Mouse (Mus musculus): ENCODE measurements at regions not wholly inside any gene's neighbourhood (a gene's known extent, or its start where the extent isn't known, plus 50 kb on each side); places are given as distances from the start of the nearest gene placed in this dataset.

GRCm38 (mm10) chr13:110871125-110871775 lies 383.6 kb upstream of the Actbl2 start:
- H3K27me3 ChIP-seq = no peaks in the 10 kb centered on the region
- no peaks in the 10 kb centered on the region for H3K36me3 ChIP-seq
- whole genome bisulfite sequencing = 67% methylated on average over 4 of the region's 4 CpGs
- no peak overlapping the region for H3K27ac ChIP-seq
- H3K9me3 ChIP-seq (replicated peaks) = no peaks in the 10 kb centered on the region
- no peak for ATAC-seq (replicated peaks; ENCODE audit: insufficient number of reproducible peaks, insufficient read depth, low FRiP score, low read depth)
- H3K4me3 ChIP-seq = no peak overlapping the region
- 0 out of 2 replicates have a peak, but pooled peaks cover 6% of the 10 kb centered on the region for H3K4me1 ChIP-seq (replicated peaks)
- no peak overlapping the region for H3K9ac ChIP-seq
- H3K4me2 ChIP-seq = no peak overlapping the region

DNA sequence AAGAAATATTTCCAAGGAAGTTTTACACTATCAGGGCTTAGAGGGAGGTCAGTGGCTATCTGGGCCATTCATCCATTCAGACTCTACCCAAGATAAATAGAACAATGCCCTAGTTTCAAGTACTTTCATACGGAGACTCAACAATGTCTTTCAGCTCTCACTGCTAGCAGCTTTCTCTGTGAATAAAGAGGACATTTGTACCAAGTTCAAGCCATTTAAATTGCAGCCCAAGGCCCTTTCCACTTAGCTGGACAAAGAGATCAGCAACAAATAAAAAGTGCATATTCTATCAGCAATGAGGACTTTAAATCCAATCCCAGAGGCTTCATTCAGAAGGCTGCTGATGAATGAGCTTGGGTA lies 383.1 kb upstream of the Actbl2 start:
- Histone ChIP-seq H3K4me1 (replicated peaks) (0 out of 2 replicates have a peak, but pooled peaks cover 6% of the 10 kb centered on the region), H3K4me3 (no peak overlapping the region), H3K4me2 (no peak overlapping the region), H3K9me3 (replicated peaks) (no peaks in the 10 kb centered on the region), H3K36me3 (no peaks in the 10 kb centered on the region), H3K27ac (no peak overlapping the region), H3K27me3 (no peaks in the 10 kb centered on the region), H3K9ac (no peak overlapping the region)
- no peak for ATAC-seq (replicated peaks; ENCODE audit: insufficient number of reproducible peaks, insufficient read depth, low FRiP score, low read depth)
- 46% methylated on average over 1 of the region's 1 CpGs for WGBS

DNA sequence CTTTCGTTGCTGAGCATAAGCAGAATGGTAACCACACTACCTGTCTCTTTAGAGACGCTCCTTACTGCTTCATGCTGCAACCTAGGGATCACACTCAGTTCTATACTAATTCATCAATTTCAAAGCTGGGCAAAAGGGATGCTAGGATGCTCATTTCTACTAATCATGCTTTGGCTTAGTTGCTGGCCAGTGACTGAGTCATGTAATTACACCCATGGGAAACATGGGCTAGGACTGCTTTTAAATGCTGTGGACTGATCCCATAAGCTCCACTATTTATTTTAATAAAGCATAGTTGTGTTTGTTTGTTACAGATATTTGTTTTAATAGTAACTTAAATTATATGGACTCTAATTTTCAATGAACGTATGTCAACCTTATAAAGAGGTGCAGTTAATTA lies 373.2 kb upstream of the Actbl2 start:
- no peak overlapping the region for H3K9ac ChIP-seq
- 0 out of 2 replicates have a peak, but pooled peaks cover 4% of the 10 kb centered on the region for H3K4me1 ChIP-seq (replicated peaks)
- ATAC-seq (replicated peaks; ENCODE audit: insufficient number of reproducible peaks, insufficient read depth, low FRiP score, low read depth) = no peak
- no peaks in the 10 kb centered on the region for H3K36me3 ChIP-seq
- H3K27me3 ChIP-seq = no peaks in the 10 kb centered on the region
- no peak overlapping the region for H3K27ac ChIP-seq
- WGBS = 86% methylated on average over 3 of the region's 3 CpGs
- H3K4me3 ChIP-seq = no peak overlapping the region
- no peaks in the 10 kb centered on the region for H3K9me3 ChIP-seq (replicated peaks)
- H3K4me2 ChIP-seq = no peak overlapping the region

DNA sequence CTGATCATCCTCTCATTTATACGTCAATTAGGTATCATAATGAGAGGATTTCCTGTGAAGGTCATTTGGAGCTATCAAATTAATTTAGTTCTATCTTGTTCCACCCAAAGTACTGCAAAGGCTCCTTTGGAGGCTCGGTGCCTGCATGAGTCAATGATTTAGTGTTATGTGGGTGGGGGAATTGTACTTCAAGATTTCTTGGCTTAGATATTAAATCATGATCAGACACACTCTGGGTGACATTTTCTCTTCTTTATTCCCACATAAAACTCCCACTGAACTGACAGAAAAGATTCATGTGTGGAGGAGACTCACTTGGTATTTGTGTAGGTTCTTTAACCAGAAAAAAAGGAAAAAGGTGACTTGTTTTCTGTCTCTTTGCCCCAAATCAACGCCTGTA lies 372.6 kb upstream of the Actbl2 start:
- no peaks in the 10 kb centered on the region for H3K9me3 ChIP-seq (replicated peaks)
- no peaks in the 10 kb centered on the region for H3K36me3 ChIP-seq
- H3K27me3 ChIP-seq = no peaks in the 10 kb centered on the region
- H3K9ac ChIP-seq = no peak overlapping the region
- no peak overlapping the region for H3K27ac ChIP-seq
- H3K4me1 ChIP-seq (replicated peaks) = 0 out of 2 replicates have a peak, but pooled peaks cover 4% of the 10 kb centered on the region
- no peak for ATAC-seq (replicated peaks; ENCODE audit: insufficient number of reproducible peaks, insufficient read depth, low FRiP score, low read depth)
- no peak overlapping the region for H3K4me2 ChIP-seq
- 75% methylated on average over 3 of the region's 3 CpGs for WGBS
- no peak overlapping the region for H3K4me3 ChIP-seq

- Histone ChIP-seq H3K36me3 (no peaks in the 10 kb centered on the region), H3K4me3 (0 out of 2 replicates have a peak overlapping the region, but pooled peaks have one; percentile 3), H3K9ac (no peak overlapping the region), H3K4me2 (peak overlapping the region; percentile 29; the same call in 1 of the 2 replicates), H3K27ac (no peak overlapping the region), H3K27me3 (no peaks in the 10 kb centered on the region), H3K4me1 (replicated peaks) (0 out of 2 replicates have a peak, but pooled peaks cover 4% of the 10 kb centered on the region), H3K9me3 (replicated peaks) (no peaks in the 10 kb centered on the region)
- 42% methylated on average over 10 of the region's 10 CpGs for WGBS
- ATAC-seq (replicated peaks; ENCODE audit: insufficient number of reproducible peaks, insufficient read depth, low FRiP score, low read depth) = no peak
Observed at GRCm38 (mm10) chr13:110882661-110883172, 372.1 kb upstream of the Actbl2 start.

DNA sequence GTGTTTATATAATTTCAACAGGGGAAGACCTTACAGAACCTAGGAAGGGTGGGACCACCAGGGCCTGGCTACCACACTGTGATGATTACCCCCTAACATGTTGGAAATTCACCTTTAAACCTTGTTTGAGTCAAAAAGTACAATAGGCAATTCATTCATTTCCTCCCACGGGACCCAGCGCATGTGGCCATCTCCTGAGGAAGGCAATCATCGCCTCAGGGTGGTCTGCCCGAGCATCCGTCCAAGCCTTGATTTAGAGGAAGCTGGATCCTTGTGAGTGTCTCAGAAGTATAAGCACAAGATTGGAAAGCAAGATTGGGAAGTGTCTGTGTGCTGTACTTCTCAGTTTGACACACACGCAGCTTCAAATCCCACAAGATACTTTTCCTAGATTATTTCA lies 360.9 kb upstream of the Actbl2 start:
- Histone ChIP-seq H3K9me3 (replicated peaks) (no peaks in the 10 kb centered on the region), H3K27ac (no peak overlapping the region), H3K4me3 (no peak overlapping the region), H3K9ac (no peak overlapping the region), H3K27me3 (no peaks in the 10 kb centered on the region), H3K4me1 (replicated peaks) (no peaks in the 10 kb centered on the region; the same call in 1 of the 2 replicates), H3K4me2 (no peak overlapping the region), H3K36me3 (no peaks in the 10 kb centered on the region)
- 70% methylated on average over 6 of the region's 6 CpGs for WGBS
- ATAC-seq (replicated peaks; ENCODE audit: insufficient number of reproducible peaks, insufficient read depth, low FRiP score, low read depth) = no peak

DNA sequence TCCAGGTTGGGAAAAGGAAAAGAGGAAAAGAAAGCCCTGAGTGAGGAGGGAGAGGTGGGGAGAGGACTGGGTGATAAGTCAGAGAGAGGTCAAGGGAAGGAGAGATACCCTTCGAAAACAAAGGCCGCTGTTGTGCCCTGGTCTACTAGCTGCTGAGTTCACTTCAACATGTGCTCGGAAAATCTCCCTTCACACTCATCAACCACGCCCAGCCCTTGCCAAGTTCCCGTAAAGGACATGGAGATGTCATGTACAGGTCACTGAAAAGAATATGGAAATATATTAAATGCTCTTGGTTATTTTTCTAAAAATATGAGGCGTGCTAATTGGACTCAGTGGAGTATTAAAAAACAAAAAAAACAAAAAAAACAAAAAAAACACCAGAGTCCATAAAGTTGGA lies 359.5 kb upstream of the Actbl2 start:
- H3K9ac ChIP-seq = no peak overlapping the region
- no peak overlapping the region for H3K27ac ChIP-seq
- no peak for ATAC-seq (replicated peaks; ENCODE audit: insufficient number of reproducible peaks, insufficient read depth, low FRiP score, low read depth)
- no peaks in the 10 kb centered on the region; the same call in 1 of the 2 replicates for H3K4me1 ChIP-seq (replicated peaks)
- no peaks in the 10 kb centered on the region for H3K36me3 ChIP-seq
- no peak overlapping the region for H3K4me2 ChIP-seq
- no peak overlapping the region for H3K4me3 ChIP-seq
- H3K27me3 ChIP-seq = no peaks in the 10 kb centered on the region
- 43% methylated on average over 6 of the region's 6 CpGs for WGBS
- no peaks in the 10 kb centered on the region for H3K9me3 ChIP-seq (replicated peaks)

GRCm38 (mm10) chr13:110895900-110896299 lies 358.9 kb upstream of the Actbl2 start:
- Histone ChIP-seq H3K27ac (no peak overlapping the region), H3K4me3 (no peak overlapping the region), H3K27me3 (no peaks in the 10 kb centered on the region), H3K9me3 (replicated peaks) (no peaks in the 10 kb centered on the region), H3K4me2 (no peak overlapping the region), H3K36me3 (no peaks in the 10 kb centered on the region), H3K9ac (no peak overlapping the region), H3K4me1 (replicated peaks) (no peaks in the 10 kb centered on the region; the same call in 1 of the 2 replicates)
- 67% methylated on average over 8 of the region's 8 CpGs for WGBS
- no peak for ATAC-seq (replicated peaks; ENCODE audit: insufficient number of reproducible peaks, insufficient read depth, low FRiP score, low read depth)

GRCm38 (mm10) chr13:110897621-110898020 lies 357.2 kb upstream of the Actbl2 start:
- no peak overlapping the region for H3K4me3 ChIP-seq

GRCm38 (mm10) chr13:110902994-110903644 lies 351.7 kb upstream of the Actbl2 start:
- no peak overlapping the region for H3K4me3 ChIP-seq
- peak overlapping the region; percentile 64 for H3K27ac ChIP-seq
- H3K9ac ChIP-seq = no peak overlapping the region
- H3K36me3 ChIP-seq = no peaks in the 10 kb centered on the region
- ATAC-seq (replicated peaks; ENCODE audit: insufficient number of reproducible peaks, insufficient read depth, low FRiP score, low read depth) = peak; percentile 80
- H3K9me3 ChIP-seq (replicated peaks) = no peaks in the 10 kb centered on the region
- peaks cover 21% of the 10 kb centered on the region for H3K4me1 ChIP-seq (replicated peaks)
- H3K4me2 ChIP-seq = no peak overlapping the region
- no peaks in the 10 kb centered on the region for H3K27me3 ChIP-seq
- WGBS = 26% methylated on average over 7 of the region's 7 CpGs

More at GRCm38 (mm10) chr13:110897621-110898020, 357.2 kb upstream of the Actbl2 start:
- ATAC-seq (replicated peaks; ENCODE audit: insufficient number of reproducible peaks, insufficient read depth, low FRiP score, low read depth) = no peak
- Histone ChIP-seq H3K4me1 (replicated peaks) (peaks cover 3% of the 10 kb centered on the region), H3K9me3 (replicated peaks) (no peaks in the 10 kb centered on the region), H3K27me3 (no peaks in the 10 kb centered on the region), H3K9ac (no peak overlapping the region), H3K27ac (no peak overlapping the region), H3K4me2 (no peak overlapping the region), H3K36me3 (no peaks in the 10 kb centered on the region)
- 57% methylated on average over 4 of the region's 4 CpGs for WGBS

DNA sequence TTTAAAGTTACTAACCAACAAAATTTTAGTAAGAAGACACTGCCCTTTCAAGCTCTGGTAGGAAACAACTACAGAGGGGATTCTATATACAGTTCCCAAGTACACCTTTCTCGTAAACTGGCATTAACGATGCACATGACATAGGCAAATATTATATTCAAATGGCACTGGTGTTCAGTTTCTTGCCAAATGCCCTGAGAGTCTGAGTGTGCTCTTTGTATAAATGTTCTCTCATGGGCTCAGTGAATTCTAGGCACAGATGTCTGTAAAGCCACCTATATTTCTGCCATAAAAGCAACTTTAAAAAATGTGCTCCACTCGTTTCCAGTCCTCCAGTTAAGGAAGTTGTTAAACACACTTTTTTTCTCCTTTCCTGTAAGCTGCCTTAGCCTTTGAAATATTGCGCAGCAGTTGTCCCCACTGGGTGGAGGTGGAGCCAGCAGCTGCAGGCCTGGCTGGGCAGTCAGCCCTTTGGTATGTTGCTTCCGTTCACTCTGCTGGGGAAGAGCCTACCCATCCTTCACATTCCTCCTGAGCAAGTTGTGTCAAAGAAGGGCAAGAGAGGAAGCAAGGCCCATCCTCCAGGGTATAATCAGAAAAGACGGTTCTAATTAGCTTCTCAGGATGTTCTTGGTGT lies 347.4 kb upstream of the Actbl2 start:
- H3K4me2 ChIP-seq = no peak overlapping the region
- H3K4me1 ChIP-seq (replicated peaks) = peaks cover 20% of the 10 kb centered on the region
- no peak overlapping the region for H3K4me3 ChIP-seq
- H3K9me3 ChIP-seq (replicated peaks) = no peaks in the 10 kb centered on the region
- no peak overlapping the region for H3K27ac ChIP-seq
- no peak for ATAC-seq (replicated peaks; ENCODE audit: insufficient number of reproducible peaks, insufficient read depth, low FRiP score, low read depth)
- no peak overlapping the region for H3K9ac ChIP-seq
- WGBS = 33% methylated on average over 6 of the region's 6 CpGs
- H3K36me3 ChIP-seq = no peaks in the 10 kb centered on the region
- no peaks in the 10 kb centered on the region for H3K27me3 ChIP-seq
